In the genomic region with DNA sequence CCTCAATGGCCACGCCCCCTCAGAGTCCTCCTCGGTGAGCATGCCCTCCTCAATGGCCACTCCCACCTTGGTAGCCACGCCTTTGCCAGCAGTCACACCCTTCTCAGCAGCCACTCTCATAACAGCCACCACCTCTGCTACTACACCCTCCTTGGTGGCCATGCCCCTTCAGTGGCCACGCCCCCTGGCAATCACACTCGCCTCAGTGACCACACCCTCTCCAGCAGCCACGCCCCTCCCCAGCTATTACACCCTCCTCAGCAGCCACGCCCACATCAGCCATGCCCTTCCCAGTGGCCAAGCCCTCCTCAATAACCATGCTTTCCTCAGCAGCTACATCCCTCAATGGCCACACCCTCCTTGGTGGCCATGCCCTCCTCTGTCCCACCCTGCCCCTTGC, we compare ENCODE assay signal across 10 mouse cellular contexts.
A peak's percentile ranks its signal among the peaks of the same experiment; 100 is the strongest.
DNase-seq lines count a peak whose midpoint lies in the region; ATAC-seq and TF ChIP-seq lines count a peak whose summit lies in the region.
"Had no signal": no experiment of that assay in that cellular context is flagged by ENCODE, and none has a peak within 500 bp of the region (broad histone marks: within the 10 kb centered on the region; RNA-seq: fewer than 3 reads in every experiment).

No protein-coding gene starts in this region.

- no peaks in the 10 kb centered on the region; the same call in 1 of the 2 replicates for H3K9me3 ChIP-seq in G1E (replicated peaks)
- H3K9me3 ChIP-seq in megakaryocyte, embryonic 14.5 days: no peaks in the 10 kb centered on the region
- H3K9me3 ChIP-seq: neural tube, embryonic 13.5 days had no signal

- peak; percentile 21 for DNase-seq in kidney, adult 11 months
- no peak for DNase-seq in kidney, adult 18-20 months
- DNase-seq in G1E (ENCODE audit: low spot score): no peak
- DNase-seq in adrenal gland, adult 18-20 months (ENCODE audit: low spot score in 2 of 2): no peak
- no peak for DNase-seq in gastrocnemius, adult 8-10 months (ENCODE audit: low spot score in 2 of 2)
- no peak for DNase-seq in left cerebral cortex, postnatal 14 days (ENCODE audit: low spot score in 2 of 2)
- DNase-seq: kidney, adult 8-10 months had no signal

- H3K4me3 ChIP-seq in G1E (ENCODE audit: low read depth, low read length): 0 out of 2 replicates have a peak overlapping the region, but pooled peaks have one; percentile 10
- peak overlapping the region; percentile 62 for H3K4me3 ChIP-seq in megakaryocyte, embryonic 14.5 days (replicated peaks)
- H3K4me3 ChIP-seq: neural tube, embryonic 13.5 days had no signal

- TF ChIP-seq CTCF in G1E (IDR thresholded peaks at IDR 0.05; ENCODE audit: low read depth, low read length): no peak

- intact Hi-C loops in left cerebral cortex, postnatal 14 days (cut with DNase I): no loop called here

- H3K36me3 ChIP-seq in G1E (replicated peaks): no peaks in the 10 kb centered on the region
- no peaks in the 10 kb centered on the region for H3K36me3 ChIP-seq in megakaryocyte, embryonic 14.5 days (replicated peaks; ENCODE audit: low read length)

- H3K4me1 ChIP-seq in G1E (ENCODE audit: insufficient read depth, low read depth, low read length): peaks cover 5% of the 10 kb centered on the region
- H3K4me1 ChIP-seq in megakaryocyte, embryonic 14.5 days: peaks cover 13% of the 10 kb centered on the region; the same call in 1 of the 2 replicates

- no peaks in the 10 kb centered on the region for H3K27me3 ChIP-seq in G1E (ENCODE audit: insufficient read depth, low read length)
- peaks cover 61% of the 10 kb centered on the region for H3K27me3 ChIP-seq in megakaryocyte, embryonic 14.5 days (replicated peaks)
- H3K27me3 ChIP-seq: neural tube, embryonic 13.5 days had no signal

- ATAC-seq in G1E (ENCODE audit: extremely low read depth, insufficient number of reproducible peaks, low FRiP score, poor library complexity, severe bottlenecking): peak; percentile 40; the same call in 1 of the 2 replicates
- ATAC-seq in erythroid progenitor cell, adult 5-6 weeks (replicated peaks; ENCODE audit: low FRiP score, poor library complexity, severe bottlenecking): peak; percentile 82
